Mouse (Mus musculus) heart, embryonic 10.5 days (tissue): ENCODE results near the gene Megf11. TPM values are rescaled to one million over a fixed set of nuclear protein-coding genes. Genes with fewer than 3 reads are reported as not detected.
"Not testable (repeated sequence)": the region's sequence is repeated elsewhere in the genome, so short reads cannot be mapped to it uniquely, and the experiment has no call there.

ENCODE experiments used
- DNase-seq: peaks from one replicate; pipeline ENCODE4 v3.0.0-alpha.2; 2017; ENCODE audit warnings: low spot score
- H3K27ac ChIP-seq: fragments of 300-500 bp; sonication (generic); 2 replicates; pipeline ENCODE4 v1.5.1; 2016; ENCODE audit warnings: mild to moderate bottlenecking
- H3K27me3 ChIP-seq: fragments of 300-500 bp; sonication (generic); 2 replicates; pipeline ENCODE4 v1.6.1; 2016; ENCODE audit warnings: mild to moderate bottlenecking; ENCODE audit not compliant: poor library complexity, insufficient read depth, severe bottlenecking
- H3K36me3 ChIP-seq: fragments of 300-500 bp; sonication (generic); 2 replicates; pipeline ENCODE4 v1.6.1; 2016; ENCODE audit warnings: mild to moderate bottlenecking, moderate library complexity
- H3K4me1 ChIP-seq: fragments of 300-500 bp; sonication (generic); 2 replicates; pipeline ENCODE4 v1.6.1; 2016; ENCODE audit warnings: mild to moderate bottlenecking
- H3K4me3 ChIP-seq: fragments of 300-500 bp; sonication (generic); 2 replicates; pipeline ENCODE4 v1.5.1; 2016; ENCODE audit warnings: mild to moderate bottlenecking, moderate library complexity
- H3K9me3 ChIP-seq: fragments of 300-500 bp; sonication (generic); 2 replicates; pipeline ENCODE4 v1.6.1; 2016; ENCODE audit warnings: mild to moderate bottlenecking, moderate library complexity
- WGBS: fragments of 180-500 bp; shearing (Covaris S2); methylation state at CpG from one replicate; pipeline ENCODE4 v1.1.7; 2016; 5-methylcytosine and 5-hydroxymethylcytosine counted together
- polyA plus RNA-seq: library from polyadenylated mRNA; unstranded; fragments of >200 nt; fragmentation: Nextera tagmentation; extraction: Ambion mirVana; gene quantifications from 2 replicates; pipeline ENCODE4 v1.2.1, GENCODE M21; 2016

The Megf11 gene
- polyA plus RNA-seq, 1 experiment from 2014 or later, result 0.40 TPM

DNA sequence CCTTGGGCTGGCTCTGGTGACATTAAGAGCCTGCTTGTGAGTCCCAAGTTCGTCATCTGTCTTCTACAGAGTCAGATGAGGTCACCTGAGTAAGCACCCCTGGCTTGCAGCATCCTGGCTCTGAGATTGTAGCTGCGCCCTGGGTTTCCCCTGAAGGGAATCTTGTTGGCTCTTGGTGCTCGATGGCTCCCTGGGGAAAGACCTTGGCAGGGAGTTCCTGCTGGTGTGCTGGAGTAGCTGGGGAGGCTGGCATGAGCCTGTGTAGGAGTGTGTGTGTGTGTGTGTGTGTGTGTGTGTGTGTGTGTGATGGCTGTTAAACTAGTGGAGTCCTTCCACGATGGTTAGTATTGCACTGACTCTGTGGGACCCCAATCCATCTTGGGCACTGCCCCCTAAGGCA lies 88.7 kb downstream of the Megf11 start:
- peaks cover 21% of the 10 kb centered on the region; the same call in 1 of the 2 replicates for H3K4me1 ChIP-seq
- H3K9me3 ChIP-seq, result no peaks in the 10 kb centered on the region
- H3K4me3 ChIP-seq, result no peak overlapping the region
- H3K27ac ChIP-seq, result no peak overlapping the region; the same call in 1 of the 2 replicates
- H3K27me3 ChIP-seq, result peaks cover 37% of the 10 kb centered on the region; the same call in 1 of the 2 replicates
- 29% methylated on average over 4 of the region's 4 CpGs for WGBS
- DNase-seq, result no peak
- no peaks in the 10 kb centered on the region for H3K36me3 ChIP-seq

DNA sequence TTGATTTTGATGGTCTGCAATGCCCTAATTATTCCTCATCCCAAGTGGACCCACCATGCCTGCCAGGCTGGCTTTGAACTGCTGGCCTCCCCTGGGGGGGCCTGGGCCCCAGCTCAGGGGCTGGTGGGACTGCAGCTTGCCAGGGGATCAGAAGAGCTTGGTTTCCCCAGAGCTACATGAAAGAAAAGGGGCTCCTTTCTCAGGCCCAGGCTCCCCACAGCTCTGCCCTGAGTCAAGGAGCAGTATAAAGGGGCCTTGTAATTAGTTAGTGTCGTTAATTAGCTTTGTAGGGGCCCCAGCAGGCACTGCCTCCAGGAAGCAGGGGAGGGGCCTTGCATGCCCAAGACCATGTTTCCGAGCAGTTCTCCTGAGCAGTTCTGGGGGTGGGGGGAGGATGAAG lies 90.5 kb downstream of the Megf11 start:
- H3K36me3 ChIP-seq, result no peaks in the 10 kb centered on the region
- no peak overlapping the region for H3K4me3 ChIP-seq
- no peak overlapping the region for H3K27ac ChIP-seq
- no peak for DNase-seq
- H3K27me3 ChIP-seq, result peaks cover 34% of the 10 kb centered on the region; the same call in 1 of the 2 replicates
- peaks cover 21% of the 10 kb centered on the region; the same call in 1 of the 2 replicates for H3K4me1 ChIP-seq
- no peaks in the 10 kb centered on the region for H3K9me3 ChIP-seq
- WGBS, result 39% methylated on average over 2 of the region's 2 CpGs

DNA sequence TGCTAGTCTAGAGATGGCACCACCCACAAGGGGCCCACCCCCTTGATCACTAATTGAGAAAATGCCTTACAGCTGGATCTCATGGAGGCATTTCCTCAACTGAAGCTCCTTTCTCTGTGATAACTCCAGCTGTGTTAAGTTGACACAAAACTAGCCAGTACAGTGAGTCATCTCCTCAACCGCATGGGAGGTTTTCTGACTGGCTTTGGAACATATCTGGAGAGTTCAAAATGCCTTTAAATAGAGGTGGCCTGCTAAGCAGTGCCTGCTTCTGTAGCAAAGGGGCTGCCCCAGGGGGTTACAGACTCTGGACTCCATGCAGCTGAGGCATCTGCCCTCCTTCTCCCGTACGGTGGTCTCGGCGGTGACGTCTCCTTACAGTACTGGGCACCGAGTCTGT lies 92.0 kb downstream of the Megf11 start:
- Histone ChIP-seq H3K4me1 (peaks cover 21% of the 10 kb centered on the region; the same call in 1 of the 2 replicates), H3K27me3 (peaks cover 27% of the 10 kb centered on the region; the same call in 1 of the 2 replicates)
- not testable (repeated sequence) for H3K4me3 ChIP-seq, H3K27ac ChIP-seq, DNase-seq, H3K9me3 ChIP-seq, H3K36me3 ChIP-seq
- WGBS, result 71% methylated on average over 7 of the region's 7 CpGs

DNA sequence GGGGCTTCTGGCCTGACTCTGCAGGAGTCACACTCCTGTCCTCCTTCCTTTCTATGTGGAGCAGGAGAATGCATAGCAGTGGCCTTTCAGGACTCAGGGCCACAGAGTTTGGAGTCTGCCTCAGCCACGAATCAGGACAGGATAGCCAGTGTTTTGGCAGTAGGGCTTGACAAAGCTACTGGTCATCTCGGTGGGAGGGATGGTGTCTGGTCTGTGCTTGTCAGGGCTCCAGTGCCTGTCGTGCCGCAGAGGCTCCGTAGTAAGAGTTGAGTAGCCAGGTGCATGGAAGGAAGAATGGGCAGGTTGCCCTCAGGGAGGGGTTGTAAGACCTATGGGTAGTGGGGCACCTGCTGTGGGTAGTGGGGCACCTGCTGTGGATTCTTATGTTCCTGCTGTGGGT lies 96.7 kb downstream of the Megf11 start:
- no peak overlapping the region for H3K27ac ChIP-seq
- no peaks in the 10 kb centered on the region; the same call in none of the 2 replicates for H3K27me3 ChIP-seq
- no peak for DNase-seq
- H3K36me3 ChIP-seq, result no peaks in the 10 kb centered on the region
- 77% methylated on average over 5 of the region's 5 CpGs for WGBS
- H3K4me1 ChIP-seq, result no peaks in the 10 kb centered on the region
- no peak overlapping the region for H3K4me3 ChIP-seq
- H3K9me3 ChIP-seq, result no peaks in the 10 kb centered on the region

DNA sequence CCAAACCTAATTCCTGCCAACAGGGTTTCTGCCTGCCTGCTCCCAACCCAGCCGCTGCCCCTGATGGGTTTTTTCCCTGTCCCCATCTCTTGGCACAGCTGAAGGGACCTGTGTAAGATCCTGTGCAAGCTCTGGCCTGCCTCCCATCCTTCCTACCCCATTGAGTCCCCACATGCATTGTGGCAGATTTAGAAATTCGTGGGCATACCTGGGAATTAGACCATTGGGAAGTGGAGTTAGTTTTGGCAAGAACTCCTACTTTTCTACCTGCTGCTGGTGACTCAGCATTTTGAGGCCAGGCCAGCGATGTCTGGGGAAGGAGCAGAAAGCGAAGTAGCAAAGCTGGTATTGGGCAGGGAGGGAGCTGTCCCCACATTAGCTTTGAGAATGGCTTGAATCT lies 102.0 kb downstream of the Megf11 start:
- no peak for DNase-seq
- 55% methylated on average over 4 of the region's 4 CpGs for WGBS
- Histone ChIP-seq H3K27me3 (peaks cover 8% of the 10 kb centered on the region; the same call in 1 of the 2 replicates), H3K4me1 (no peaks in the 10 kb centered on the region), H3K4me3 (no peak overlapping the region), H3K27ac (no peak overlapping the region), H3K36me3 (no peaks in the 10 kb centered on the region), H3K9me3 (no peaks in the 10 kb centered on the region)

DNA sequence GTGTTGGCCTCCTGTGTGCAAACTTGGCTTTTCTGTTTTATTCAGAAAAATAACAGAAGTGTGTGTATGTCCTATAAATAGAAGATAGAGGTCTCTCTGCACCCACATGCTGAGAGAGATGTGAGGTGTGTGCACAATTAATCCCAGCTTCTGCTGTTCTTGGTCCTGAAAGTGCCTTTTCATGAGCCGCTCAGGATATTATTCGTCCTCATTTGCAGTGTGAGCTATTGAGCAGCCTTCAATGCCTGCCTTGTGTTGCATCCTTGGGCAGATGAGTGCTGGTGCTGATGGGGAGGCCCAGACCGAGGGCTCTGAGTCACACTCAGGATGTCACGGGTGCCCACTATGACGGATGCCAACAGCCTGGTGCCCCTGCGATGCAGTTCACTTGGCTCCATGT lies 109.2 kb downstream of the Megf11 start:
- no peaks in the 10 kb centered on the region for H3K36me3 ChIP-seq
- 89% methylated on average over 6 of the region's 6 CpGs for WGBS
- DNase-seq, result no peak
- H3K9me3 ChIP-seq, result no peaks in the 10 kb centered on the region
- no peaks in the 10 kb centered on the region; the same call in 1 of the 2 replicates for H3K27me3 ChIP-seq
- no peak overlapping the region for H3K27ac ChIP-seq
- H3K4me3 ChIP-seq, result no peak overlapping the region
- H3K4me1 ChIP-seq, result no peaks in the 10 kb centered on the region

DNA sequence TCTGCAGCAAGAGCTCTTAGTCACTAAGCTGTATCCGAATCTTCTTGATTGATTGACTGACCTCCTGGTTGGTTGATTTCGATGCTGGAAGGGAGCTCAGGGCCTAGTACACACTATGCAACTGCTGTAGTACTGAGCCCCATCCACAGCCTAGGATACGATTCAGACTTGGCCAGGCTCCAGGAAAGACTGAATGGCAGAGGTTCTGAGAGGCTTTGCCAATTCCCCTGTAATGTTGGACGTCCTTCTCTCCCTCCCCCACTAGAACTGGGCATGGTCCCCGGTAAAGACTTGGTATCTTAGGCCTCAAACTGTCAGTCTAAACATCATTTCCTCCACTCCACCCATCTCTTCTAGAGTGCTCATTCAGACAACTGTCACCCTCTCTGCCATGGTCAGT lies 113.5 kb downstream of the Megf11 start:
- Histone ChIP-seq H3K36me3 (no peaks in the 10 kb centered on the region), H3K4me3 (no peak overlapping the region), H3K27ac (no peak overlapping the region), H3K27me3 (peaks cover 10% of the 10 kb centered on the region; the same call in 1 of the 2 replicates), H3K9me3 (no peaks in the 10 kb centered on the region), H3K4me1 (no peaks in the 10 kb centered on the region; the same call in 1 of the 2 replicates)
- DNase-seq, result no peak
- 66% methylated on average over 5 of the region's 5 CpGs for WGBS

DNA sequence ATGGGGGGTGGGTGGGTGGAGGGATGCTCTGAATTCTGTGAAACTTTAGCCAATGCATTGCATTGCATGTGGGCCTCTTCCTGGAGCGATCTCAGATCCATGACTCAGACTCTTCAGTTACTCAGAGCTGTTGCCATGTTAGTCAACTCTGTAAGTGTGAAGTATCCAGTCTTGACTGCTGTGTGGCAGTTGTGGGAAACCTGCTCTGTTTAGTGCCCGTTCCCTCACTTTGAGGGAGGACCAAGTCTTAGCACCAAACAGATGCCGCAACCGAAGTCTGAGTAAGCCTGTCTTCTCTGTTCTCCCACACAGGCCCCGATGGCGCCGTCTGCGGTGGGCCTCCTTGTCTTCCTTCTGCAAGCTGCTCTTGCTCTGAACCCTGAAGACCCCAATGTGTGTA lies 115.8 kb downstream of the Megf11 start:
- Histone ChIP-seq H3K4me1 (no peaks in the 10 kb centered on the region; the same call in 1 of the 2 replicates), H3K27ac (no peak overlapping the region), H3K36me3 (no peaks in the 10 kb centered on the region), H3K27me3 (0 out of 2 replicates have a peak, but pooled peaks cover 13% of the 10 kb centered on the region), H3K4me3 (no peak overlapping the region), H3K9me3 (no peaks in the 10 kb centered on the region)
- 89% methylated on average over 8 of the region's 8 CpGs for WGBS
- DNase-seq, result no peak

DNA sequence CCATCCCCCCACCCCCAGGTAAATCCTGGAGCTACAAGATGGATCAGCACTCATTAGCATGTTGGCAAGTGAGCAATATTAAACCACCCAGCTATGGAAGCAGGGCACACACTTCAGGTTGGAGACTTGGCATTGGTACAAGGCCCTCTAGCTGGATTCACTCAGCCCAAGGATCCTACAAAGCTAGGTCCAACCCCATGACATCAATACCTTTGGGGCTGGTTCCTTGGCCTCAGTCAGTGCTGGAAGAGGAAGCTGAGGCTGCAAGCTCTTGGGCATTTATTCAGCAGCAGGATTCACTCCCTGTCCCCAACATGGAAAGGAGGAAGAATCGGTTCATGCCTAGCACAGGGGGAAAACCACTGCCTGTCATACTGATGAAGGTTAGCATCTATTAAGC lies 118.6 kb downstream of the Megf11 start:
- H3K27me3 ChIP-seq, result 0 out of 2 replicates have a peak, but pooled peaks cover 13% of the 10 kb centered on the region
- WGBS, result 73% methylated on average over 1 of the region's 1 CpGs
- no peak overlapping the region for H3K27ac ChIP-seq
- no peak for DNase-seq
- no peaks in the 10 kb centered on the region; the same call in 1 of the 2 replicates for H3K4me1 ChIP-seq
- no peaks in the 10 kb centered on the region for H3K36me3 ChIP-seq
- H3K4me3 ChIP-seq, result no peak overlapping the region
- no peaks in the 10 kb centered on the region for H3K9me3 ChIP-seq

DNA sequence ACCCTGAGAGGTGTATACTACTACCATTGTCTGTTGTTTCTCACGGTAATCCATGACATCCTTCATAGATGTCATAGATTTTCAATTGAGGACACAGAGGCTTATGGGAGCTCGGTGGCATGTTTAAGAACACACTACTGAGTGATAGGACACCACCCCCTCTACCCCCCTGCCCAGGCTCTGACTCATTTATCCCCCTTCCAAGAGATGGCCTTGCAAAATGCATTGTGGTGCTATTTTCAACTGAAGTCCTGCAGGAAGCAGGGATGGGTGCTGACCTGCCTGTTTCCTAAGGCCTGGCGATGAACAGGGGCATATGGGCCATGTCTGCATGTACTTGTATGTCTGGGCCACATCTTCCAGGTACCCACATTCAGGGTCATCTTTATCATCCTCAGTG lies 119.0 kb downstream of the Megf11 start:
- no peaks in the 10 kb centered on the region; the same call in 1 of the 2 replicates for H3K4me1 ChIP-seq
- H3K27ac ChIP-seq, result no peak overlapping the region

DNA sequence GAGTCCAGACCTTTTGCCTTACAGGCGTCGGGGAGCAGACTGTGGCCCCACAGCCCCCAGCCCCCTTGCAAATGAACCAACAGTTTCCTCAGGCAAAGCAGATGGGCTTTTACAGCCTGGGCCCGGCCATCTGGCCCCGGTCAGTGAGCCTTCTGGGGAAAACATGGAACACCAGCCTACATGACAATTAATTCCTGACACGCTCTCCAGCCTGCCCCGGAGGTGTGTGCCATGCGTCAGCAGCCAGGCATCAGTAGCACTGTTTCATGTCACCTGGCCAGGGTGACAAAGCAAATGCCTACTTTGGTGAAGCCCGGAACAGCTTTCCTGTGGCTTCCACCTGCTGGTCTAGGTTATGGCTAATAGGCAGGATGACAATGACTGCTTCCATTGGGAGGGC lies 119.5 kb downstream of the Megf11 start:
- H3K27ac ChIP-seq, result no peak overlapping the region
- DNase-seq, result no peak
- 71% methylated on average over 8 of the region's 8 CpGs for WGBS

More for the DNA sequence above, 119.0 kb downstream of the Megf11 start:
- no peak for DNase-seq
- Histone ChIP-seq H3K9me3 (no peaks in the 10 kb centered on the region), H3K27me3 (0 out of 2 replicates have a peak, but pooled peaks cover 13% of the 10 kb centered on the region), H3K36me3 (no peaks in the 10 kb centered on the region), H3K4me3 (no peak overlapping the region)
- WGBS, result 81% methylated on average over 3 of the region's 3 CpGs

DNA sequence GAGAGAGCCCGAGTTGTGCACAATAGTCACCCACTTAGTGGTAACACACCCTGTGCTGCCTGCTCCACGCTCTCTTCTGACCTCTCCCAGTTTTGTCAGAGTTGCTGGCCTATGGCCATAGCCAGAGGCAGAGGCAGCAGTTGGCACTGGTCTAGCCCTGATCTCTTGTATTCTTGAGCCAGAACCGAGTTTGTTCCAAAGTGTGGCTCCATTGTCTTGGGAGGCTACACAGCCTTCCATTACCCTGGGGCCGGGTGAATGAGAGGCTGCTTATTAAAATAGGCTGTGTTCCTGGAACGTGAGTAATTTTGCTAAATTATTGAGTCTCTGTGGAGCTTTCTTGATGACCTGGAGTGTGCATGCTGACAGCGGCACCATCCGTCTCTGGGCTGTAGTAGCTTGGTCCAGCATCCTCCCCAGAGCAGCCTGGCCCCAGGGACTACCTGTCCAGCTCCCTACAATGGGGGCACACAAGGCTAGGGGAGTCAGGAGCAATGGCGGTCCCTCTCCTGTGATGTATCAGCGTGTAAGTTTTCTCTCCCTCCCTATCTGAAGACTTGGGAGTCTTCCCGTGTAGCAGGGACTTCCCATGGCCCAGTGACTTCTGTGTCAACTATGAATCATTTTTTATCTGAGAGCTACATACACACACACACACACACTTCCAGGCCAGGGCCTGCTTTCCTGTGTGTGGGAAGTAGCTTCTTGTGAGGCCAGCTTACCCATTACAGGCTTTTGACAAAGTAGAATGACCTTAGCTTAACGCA lies 121.2 kb downstream of the Megf11 start:
- Histone ChIP-seq H3K4me1 (no peaks in the 10 kb centered on the region), H3K36me3 (no peaks in the 10 kb centered on the region), H3K27ac (no peak overlapping the region), H3K27me3 (0 out of 2 replicates have a peak, but pooled peaks cover 13% of the 10 kb centered on the region), H3K4me3 (no peak overlapping the region), H3K9me3 (no peaks in the 10 kb centered on the region)
- 79% methylated on average over 11 of the region's 11 CpGs for WGBS
- no peak for DNase-seq

More for the DNA sequence above, 119.5 kb downstream of the Megf11 start:
- 0 out of 2 replicates have a peak, but pooled peaks cover 13% of the 10 kb centered on the region for H3K27me3 ChIP-seq
- H3K4me1 ChIP-seq, result no peaks in the 10 kb centered on the region; the same call in 1 of the 2 replicates
- H3K9me3 ChIP-seq, result no peaks in the 10 kb centered on the region
- H3K36me3 ChIP-seq, result no peaks in the 10 kb centered on the region
- no peak overlapping the region for H3K4me3 ChIP-seq

DNA sequence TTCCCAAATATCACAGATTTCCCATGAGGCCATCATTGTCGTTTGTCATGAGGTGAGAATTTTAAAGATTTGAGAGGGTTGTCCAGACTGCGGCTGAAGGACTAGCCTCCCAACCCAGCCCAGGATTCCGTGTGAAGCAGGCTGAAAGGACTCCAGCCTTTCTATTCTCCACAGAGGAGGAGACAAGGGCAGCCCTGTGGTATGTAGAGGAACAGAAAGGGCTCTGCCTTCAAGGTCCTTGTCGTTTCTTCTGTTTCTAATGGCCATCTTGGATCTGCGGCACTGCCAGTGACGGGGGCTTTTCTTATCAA lies 121.7 kb downstream of the Megf11 start:
- Histone ChIP-seq H3K9me3 (no peaks in the 10 kb centered on the region), H3K27ac (no peak overlapping the region), H3K4me1 (no peaks in the 10 kb centered on the region), H3K4me3 (no peak overlapping the region), H3K27me3 (peaks cover 13% of the 10 kb centered on the region; the same call in 1 of the 2 replicates), H3K36me3 (no peaks in the 10 kb centered on the region)
- 63% methylated on average over 6 of the region's 6 CpGs for WGBS
- no peak for DNase-seq
